Mouse (Mus musculus): ENCODE data around the gene Prkaa1. TPM values are rescaled to one million over a fixed set of nuclear protein-coding genes. Genes with fewer than 3 reads are reported as not detected.
"Not testable (repeated sequence)": the region's sequence is repeated elsewhere in the genome, so short reads cannot be mapped to it uniquely, and the experiment has no call there.

The Prkaa1 gene
- polyA plus RNA-seq, 1 experiment from 2014 or later, result 13.3 TPM

DNA sequence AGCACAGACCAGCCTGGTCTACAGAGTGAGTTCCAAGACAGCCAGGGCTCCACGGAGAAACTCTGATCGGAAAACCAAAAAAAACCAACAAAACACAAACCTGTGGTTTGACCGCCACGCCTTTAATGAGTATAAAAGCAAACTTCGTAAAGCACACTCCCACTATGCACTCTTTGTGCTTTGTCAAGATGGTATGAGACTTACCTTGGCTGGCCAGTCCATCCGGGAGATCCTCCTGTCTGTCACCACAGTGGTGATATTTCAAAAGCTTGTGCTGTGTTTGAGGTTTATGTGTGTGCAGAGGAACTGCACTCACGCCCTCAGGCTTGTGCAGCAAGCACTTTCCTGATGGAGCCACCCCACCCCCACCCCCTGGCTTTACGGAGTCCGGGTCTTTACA lies 61.6 kb downstream of the Prkaa1 start:
- Histone ChIP-seq H3K27ac (ENCODE audit: low read length) (no peak overlapping the region), H3K9me3 (ENCODE audit: low read length) (no peaks in the 10 kb centered on the region), H3K36me3 (ENCODE audit: insufficient read depth, low read length) (no peaks in the 10 kb centered on the region), H3K4me2 (replicated peaks; ENCODE audit: low read depth, low read length) (no peak overlapping the region), H3K4me1 (ENCODE audit: insufficient read depth, low read depth, low read length) (no peaks in the 10 kb centered on the region), H3K4me3 (ENCODE audit: low read depth, low read length) (no peak overlapping the region), H3K9ac (replicated peaks; ENCODE audit: low read depth) (no peak overlapping the region), H3K27me3 (replicated peaks; ENCODE audit: insufficient read depth, low read length) (no peaks in the 10 kb centered on the region)
- ATAC-seq (no peak), DNase-seq (ENCODE audit: low spot score) (no peak)
- WGBS, result 81% methylated on average over 9 of the region's 9 CpGs
- TF ChIP-seq EP300 (IDR thresholded peaks at IDR 0.05) (no peak), CTCF (IDR thresholded peaks at IDR 0.05) (no peak)

DNA sequence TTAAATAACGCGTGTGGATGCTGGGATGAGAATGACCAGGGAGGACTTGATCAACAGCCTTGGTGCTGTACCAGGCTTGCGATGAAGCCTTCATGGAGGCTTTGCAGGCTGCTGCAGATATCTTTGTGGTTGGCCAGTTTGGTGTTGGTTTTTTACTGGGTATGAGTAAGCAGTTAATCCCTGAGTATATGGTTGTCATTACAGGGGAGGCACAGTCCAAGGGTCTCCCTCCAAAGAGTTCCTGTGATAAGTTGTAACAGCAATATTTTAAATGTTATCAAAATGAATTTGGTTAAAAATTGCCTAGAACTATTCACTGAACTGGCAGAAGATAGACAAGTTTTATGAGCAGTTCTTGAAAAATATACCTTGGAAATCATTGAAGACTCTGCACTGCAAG lies 65.5 kb downstream of the Prkaa1 start:
- no peak overlapping the region for H3K4me2 ChIP-seq (replicated peaks; ENCODE audit: low read depth, low read length)
- TF ChIP-seq CTCF (IDR thresholded peaks at IDR 0.05), result no peak
- no peak for TF ChIP-seq EP300 (IDR thresholded peaks at IDR 0.05)
- H3K4me1 ChIP-seq (ENCODE audit: insufficient read depth, low read depth, low read length), result no peaks in the 10 kb centered on the region
- ATAC-seq, result no peak
- H3K9me3 ChIP-seq (ENCODE audit: low read length), result no peaks in the 10 kb centered on the region
- H3K36me3 ChIP-seq (ENCODE audit: insufficient read depth, low read length), result 0 out of 2 replicates have a peak, but pooled peaks cover 4% of the 10 kb centered on the region
- H3K27me3 ChIP-seq (replicated peaks; ENCODE audit: insufficient read depth, low read length), result no peaks in the 10 kb centered on the region
- H3K9ac ChIP-seq (replicated peaks; ENCODE audit: low read depth), result no peak overlapping the region
- DNase-seq (ENCODE audit: low spot score), result no peak
- H3K27ac ChIP-seq (ENCODE audit: low read length), result no peak overlapping the region
- 96% methylated on average over 3 of the region's 3 CpGs for WGBS
- no peak overlapping the region for H3K4me3 ChIP-seq (ENCODE audit: low read depth, low read length)

DNA sequence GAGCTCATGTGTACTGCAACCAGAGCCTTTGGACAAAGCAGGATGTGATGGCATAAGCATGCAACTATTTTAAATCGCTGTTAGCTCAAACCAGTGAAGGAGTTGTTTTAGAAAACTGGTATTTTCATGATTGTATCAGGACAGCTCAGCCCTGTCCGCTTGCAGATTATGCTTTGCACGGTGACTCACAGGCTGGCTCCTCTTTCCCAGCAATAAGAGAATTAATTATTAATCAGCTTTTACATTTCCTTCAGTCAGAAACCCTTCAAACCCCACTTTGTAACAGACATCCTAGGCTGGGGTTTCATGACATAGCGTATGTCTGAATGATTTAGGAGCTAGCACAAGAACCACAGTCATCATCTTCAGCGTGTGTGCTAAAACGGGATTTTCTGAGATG lies 76.8 kb downstream of the Prkaa1 start:
- 83% methylated on average over 6 of the region's 6 CpGs for WGBS

DNA sequence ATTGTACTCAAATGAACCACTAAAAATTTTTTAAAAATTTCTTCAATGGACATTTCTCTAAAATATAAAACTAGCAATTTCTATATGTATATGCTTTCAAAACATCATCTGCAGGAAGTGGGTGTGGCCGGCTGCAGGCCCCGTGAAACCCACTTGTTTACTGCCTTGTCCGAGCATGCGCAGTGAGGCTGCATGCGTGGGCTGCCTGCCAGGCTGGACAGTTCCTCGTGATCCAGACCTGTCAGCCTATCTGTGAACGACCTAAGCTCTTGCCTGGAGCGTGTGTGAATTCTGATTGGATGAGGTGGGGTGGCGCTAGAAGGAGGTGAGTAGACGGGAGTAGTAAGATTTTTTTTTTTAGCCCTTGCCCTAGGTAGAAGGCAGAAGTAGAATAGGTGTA lies 87.1 kb downstream of the Prkaa1 start:
- H3K27ac ChIP-seq (ENCODE audit: low read length); ATAC-seq; H3K9ac ChIP-seq (replicated peaks; ENCODE audit: low read depth); H3K4me3 ChIP-seq (ENCODE audit: low read depth, low read length); DNase-seq (ENCODE audit: low spot score); H3K36me3 ChIP-seq (ENCODE audit: insufficient read depth, low read length); H3K4me1 ChIP-seq (ENCODE audit: insufficient read depth, low read depth, low read length); H3K27me3 ChIP-seq (replicated peaks; ENCODE audit: insufficient read depth, low read length); H3K9me3 ChIP-seq (ENCODE audit: low read length); H3K4me2 ChIP-seq (replicated peaks; ENCODE audit: low read depth, low read length): not testable (repeated sequence)
- 69% methylated on average over 10 of the region's 10 CpGs for WGBS

More for the DNA sequence above, 76.8 kb downstream of the Prkaa1 start:
- Histone ChIP-seq H3K27me3 (replicated peaks; ENCODE audit: insufficient read depth, low read length) (no peaks in the 10 kb centered on the region), H3K9ac (replicated peaks; ENCODE audit: low read depth) (no peak overlapping the region), H3K4me3 (ENCODE audit: low read depth, low read length) (no peak overlapping the region), H3K27ac (ENCODE audit: low read length) (no peak overlapping the region), H3K9me3 (ENCODE audit: low read length) (no peaks in the 10 kb centered on the region), H3K4me2 (replicated peaks; ENCODE audit: low read depth, low read length) (no peak overlapping the region), H3K36me3 (ENCODE audit: insufficient read depth, low read length) (no peaks in the 10 kb centered on the region; the same call in 1 of the 2 replicates), H3K4me1 (ENCODE audit: insufficient read depth, low read depth, low read length) (no peaks in the 10 kb centered on the region)
- TF ChIP-seq EP300 (IDR thresholded peaks at IDR 0.05), result no peak
- TF ChIP-seq CTCF (IDR thresholded peaks at IDR 0.05), result no peak
- DNase-seq (ENCODE audit: low spot score), result no peak
- no peak for ATAC-seq

Other genes starting within 250 kb of the Prkaa1 start
- not detected in 2 replicates for gene Mroh2b, start 245.1 kb upstream of the Prkaa1 start, polyA plus RNA-seq (2015; fragmentation: Nextera tagmentation; extraction: Ambion mirVana)
- 2.3 and 4.5 TPM in 2 replicates for gene C7, start 80.1 kb upstream of the Prkaa1 start, polyA plus RNA-seq (2015; fragmentation: Nextera tagmentation; extraction: Ambion mirVana)
- gene Card6, start 35.3 kb upstream of the Prkaa1 start, polyA plus RNA-seq (2015; fragmentation: Nextera tagmentation; extraction: Ambion mirVana), result 2.1 and 2.7 TPM in 2 replicates
- 559 and 573 TPM in 2 replicates for gene Rpl37, start 27.2 kb upstream of the Prkaa1 start, polyA plus RNA-seq (2015; fragmentation: Nextera tagmentation; extraction: Ambion mirVana)
- gene Ttc33, start 41.7 kb downstream of the Prkaa1 start, polyA plus RNA-seq (2015; fragmentation: Nextera tagmentation; extraction: Ambion mirVana), result 35.4 and 35.9 TPM in 2 replicates
- gene Ptger4, start 100.3 kb downstream of the Prkaa1 start, polyA plus RNA-seq (2015; fragmentation: Nextera tagmentation; extraction: Ambion mirVana), result 4.2 and 4.5 TPM in 2 replicates

Data from lung, postnatal 0 days (tissue).